Mouse (Mus musculus): ENCODE results near the gene Jade2. TPM values are rescaled to one million over a fixed set of nuclear protein-coding genes. Genes with fewer than 3 reads are reported as not detected.

The Jade2 gene
- polyA plus RNA-seq, 1 experiment from 2014 or later, result 0.65 TPM

- Histone ChIP-seq H3K4me1 (ENCODE audit: control insufficient read depth, insufficient read depth, low read length) (no peaks in the 10 kb centered on the region), H3K9me3 (replicated peaks; ENCODE audit: control insufficient read depth, low read length, poor library complexity, severe bottlenecking) (no peaks in the 10 kb centered on the region), H3K4me3 (ENCODE audit: low read depth, low read length) (no peak overlapping the region), H3K36me3 (ENCODE audit: control insufficient read depth, insufficient read depth, low read length) (no peaks in the 10 kb centered on the region), H3K9ac (ENCODE audit: low read depth, low read length) (no peak overlapping the region), H3K4me2 (ENCODE audit: low read length) (no peak overlapping the region), H3K27me3 (ENCODE audit: control insufficient read depth, insufficient read depth, low read depth, low read length) (no peaks in the 10 kb centered on the region), H3K27ac (ENCODE audit: low read length) (no peak overlapping the region)
- ATAC-seq, result no peak
- 92% methylated on average over 9 of the region's 9 CpGs for WGBS
Observed at GRCm38 (mm10) chr11:51840657-51841056, 16.8 kb downstream of the Jade2 start.

GRCm38 (mm10) chr11:51839973-51840372, 17.5 kb downstream of the Jade2 start:
- Histone ChIP-seq H3K9me3 (replicated peaks; ENCODE audit: control insufficient read depth, low read length, poor library complexity, severe bottlenecking) (no peaks in the 10 kb centered on the region), H3K27ac (ENCODE audit: low read length) (no peak overlapping the region), H3K27me3 (ENCODE audit: control insufficient read depth, insufficient read depth, low read depth, low read length) (no peaks in the 10 kb centered on the region), H3K4me3 (ENCODE audit: low read depth, low read length) (no peak overlapping the region), H3K4me2 (ENCODE audit: low read length) (no peak overlapping the region), H3K9ac (ENCODE audit: low read depth, low read length) (no peak overlapping the region), H3K36me3 (ENCODE audit: control insufficient read depth, insufficient read depth, low read length) (no peaks in the 10 kb centered on the region), H3K4me1 (ENCODE audit: control insufficient read depth, insufficient read depth, low read length) (no peaks in the 10 kb centered on the region)
- ATAC-seq, result no peak
- 87% methylated on average over 11 of the region's 11 CpGs for WGBS

- 79% methylated on average over 2 of the region's 2 CpGs for WGBS
- H3K9me3 ChIP-seq (replicated peaks; ENCODE audit: control insufficient read depth, low read length, poor library complexity, severe bottlenecking), result no peaks in the 10 kb centered on the region
- no peaks in the 10 kb centered on the region for H3K4me1 ChIP-seq (ENCODE audit: control insufficient read depth, insufficient read depth, low read length)
- H3K27ac ChIP-seq (ENCODE audit: low read length), result no peak overlapping the region
- no peak overlapping the region for H3K4me3 ChIP-seq (ENCODE audit: low read depth, low read length)
- H3K27me3 ChIP-seq (ENCODE audit: control insufficient read depth, insufficient read depth, low read depth, low read length), result no peaks in the 10 kb centered on the region
- no peak overlapping the region for H3K4me2 ChIP-seq (ENCODE audit: low read length)
- H3K36me3 ChIP-seq (ENCODE audit: control insufficient read depth, insufficient read depth, low read length), result no peaks in the 10 kb centered on the region
- no peak overlapping the region for H3K9ac ChIP-seq (ENCODE audit: low read depth, low read length)
- no peak for ATAC-seq
Observed at GRCm38 (mm10) chr11:51839106-51839505, 18.3 kb downstream of the Jade2 start.

- no peaks in the 10 kb centered on the region for H3K27me3 ChIP-seq (ENCODE audit: control insufficient read depth, insufficient read depth, low read depth, low read length)
- no peak overlapping the region for H3K9ac ChIP-seq (ENCODE audit: low read depth, low read length)
- no peak overlapping the region for H3K27ac ChIP-seq (ENCODE audit: low read length)
- peaks cover 3% of the 10 kb centered on the region for H3K4me1 ChIP-seq (ENCODE audit: control insufficient read depth, insufficient read depth, low read length)
- H3K9me3 ChIP-seq (replicated peaks; ENCODE audit: control insufficient read depth, low read length, poor library complexity, severe bottlenecking), result no peaks in the 10 kb centered on the region
- WGBS, result 78% methylated on average over 8 of the region's 8 CpGs
- no peak overlapping the region for H3K4me3 ChIP-seq (ENCODE audit: low read depth, low read length)
- no peak for ATAC-seq
- H3K36me3 ChIP-seq (ENCODE audit: control insufficient read depth, insufficient read depth, low read length), result no peaks in the 10 kb centered on the region
- no peak overlapping the region for H3K4me2 ChIP-seq (ENCODE audit: low read length)
Observed at GRCm38 (mm10) chr11:51837164-51838153, 20.0 kb downstream of the Jade2 start.

GRCm38 (mm10) chr11:51836506-51836905, 20.9 kb downstream of the Jade2 start:
- ATAC-seq, result no peak
- Histone ChIP-seq H3K4me2 (ENCODE audit: low read length) (no peak overlapping the region), H3K9me3 (replicated peaks; ENCODE audit: control insufficient read depth, low read length, poor library complexity, severe bottlenecking) (no peaks in the 10 kb centered on the region), H3K36me3 (ENCODE audit: control insufficient read depth, insufficient read depth, low read length) (no peaks in the 10 kb centered on the region), H3K4me1 (ENCODE audit: control insufficient read depth, insufficient read depth, low read length) (peaks cover 4% of the 10 kb centered on the region), H3K27me3 (ENCODE audit: control insufficient read depth, insufficient read depth, low read depth, low read length) (no peaks in the 10 kb centered on the region), H3K4me3 (ENCODE audit: low read depth, low read length) (no peak overlapping the region), H3K9ac (ENCODE audit: low read depth, low read length) (no peak overlapping the region), H3K27ac (ENCODE audit: low read length) (no peak overlapping the region)
- WGBS, result 89% methylated on average over 6 of the region's 6 CpGs

- no peak overlapping the region for H3K4me2 ChIP-seq (ENCODE audit: low read length)
- H3K9me3 ChIP-seq (replicated peaks; ENCODE audit: control insufficient read depth, low read length, poor library complexity, severe bottlenecking), result no peaks in the 10 kb centered on the region
- H3K27ac ChIP-seq (ENCODE audit: low read length), result no peak overlapping the region
- no peak for ATAC-seq
- no peaks in the 10 kb centered on the region for H3K36me3 ChIP-seq (ENCODE audit: control insufficient read depth, insufficient read depth, low read length)
- H3K4me3 ChIP-seq (ENCODE audit: low read depth, low read length), result no peak overlapping the region
- H3K4me1 ChIP-seq (ENCODE audit: control insufficient read depth, insufficient read depth, low read length), result peaks cover 4% of the 10 kb centered on the region
- H3K9ac ChIP-seq (ENCODE audit: low read depth, low read length), result no peak overlapping the region
- WGBS, result 97% methylated on average over 12 of the region's 12 CpGs
- no peaks in the 10 kb centered on the region for H3K27me3 ChIP-seq (ENCODE audit: control insufficient read depth, insufficient read depth, low read depth, low read length)
Observed at GRCm38 (mm10) chr11:51835598-51835997, 21.9 kb downstream of the Jade2 start.

GRCm38 (mm10) chr11:51834067-51834411, 23.4 kb downstream of the Jade2 start:
- 86% methylated on average over 8 of the region's 8 CpGs for WGBS
- H3K4me2 ChIP-seq (ENCODE audit: low read length), result no peak overlapping the region
- H3K27me3 ChIP-seq (ENCODE audit: control insufficient read depth, insufficient read depth, low read depth, low read length), result no peaks in the 10 kb centered on the region
- no peak for ATAC-seq
- H3K4me1 ChIP-seq (ENCODE audit: control insufficient read depth, insufficient read depth, low read length), result peaks cover 4% of the 10 kb centered on the region
- no peaks in the 10 kb centered on the region for H3K36me3 ChIP-seq (ENCODE audit: control insufficient read depth, insufficient read depth, low read length)
- H3K9ac ChIP-seq (ENCODE audit: low read depth, low read length), result no peak overlapping the region
- H3K4me3 ChIP-seq (ENCODE audit: low read depth, low read length), result no peak overlapping the region
- H3K9me3 ChIP-seq (replicated peaks; ENCODE audit: control insufficient read depth, low read length, poor library complexity, severe bottlenecking), result no peaks in the 10 kb centered on the region
- no peak overlapping the region for H3K27ac ChIP-seq (ENCODE audit: low read length)

- Histone ChIP-seq H3K27me3 (ENCODE audit: control insufficient read depth, insufficient read depth, low read depth, low read length) (no peaks in the 10 kb centered on the region), H3K4me3 (ENCODE audit: low read depth, low read length) (no peak overlapping the region), H3K4me2 (ENCODE audit: low read length) (no peak overlapping the region), H3K9me3 (replicated peaks; ENCODE audit: control insufficient read depth, low read length, poor library complexity, severe bottlenecking) (no peaks in the 10 kb centered on the region), H3K27ac (ENCODE audit: low read length) (no peak overlapping the region), H3K4me1 (ENCODE audit: control insufficient read depth, insufficient read depth, low read length) (peaks cover 4% of the 10 kb centered on the region), H3K9ac (ENCODE audit: low read depth, low read length) (no peak overlapping the region), H3K36me3 (ENCODE audit: control insufficient read depth, insufficient read depth, low read length) (no peaks in the 10 kb centered on the region)
- no peak for ATAC-seq
- 91% methylated on average over 10 of the region's 10 CpGs for WGBS
Observed at GRCm38 (mm10) chr11:51833393-51834066, 23.9 kb downstream of the Jade2 start.

- H3K9ac ChIP-seq (ENCODE audit: low read depth, low read length), result no peak overlapping the region
- H3K4me3 ChIP-seq (ENCODE audit: low read depth, low read length), result no peak overlapping the region
- ATAC-seq, result no peak
- 0 out of 2 replicates have a peak, but pooled peaks cover 2% of the 10 kb centered on the region for H3K36me3 ChIP-seq (ENCODE audit: control insufficient read depth, insufficient read depth, low read length)
- no peak overlapping the region for H3K4me2 ChIP-seq (ENCODE audit: low read length)
- WGBS, result 72% methylated on average over 5 of the region's 5 CpGs
- no peaks in the 10 kb centered on the region for H3K27me3 ChIP-seq (ENCODE audit: control insufficient read depth, insufficient read depth, low read depth, low read length)
- no peaks in the 10 kb centered on the region for H3K9me3 ChIP-seq (replicated peaks; ENCODE audit: control insufficient read depth, low read length, poor library complexity, severe bottlenecking)
- peaks cover 4% of the 10 kb centered on the region for H3K4me1 ChIP-seq (ENCODE audit: control insufficient read depth, insufficient read depth, low read length)
- H3K27ac ChIP-seq (ENCODE audit: low read length), result no peak overlapping the region
Observed at GRCm38 (mm10) chr11:51832992-51833391, 24.5 kb downstream of the Jade2 start.
